Mouse (Mus musculus): ENCODE data around the gene Tbc1d15.

- TF ChIP-seq CTCF (IDR thresholded peaks at IDR 0.05; ENCODE audit: control insufficient read depth, insufficient read depth, low read length) (no peak), POLR2A (IDR thresholded peaks at IDR 0.05; ENCODE audit: borderline replicate concordance, control insufficient read depth, low read depth, low read length) (no peak)
Measured at GRCm38 (mm10) chr10:115290671-115291070, 39.4 kb upstream of the Tbc1d15 start.

All from bone marrow, adult 2 months (tissue).